Mouse (Mus musculus): ENCODE measurements at regions not wholly inside any gene's neighbourhood (a gene's known extent, or its start where the extent isn't known, plus 50 kb on each side); places are given as distances from the start of the nearest gene placed in this dataset.
"Not testable (repeated sequence)": the region's sequence is repeated elsewhere in the genome, so short reads cannot be mapped to it uniquely, and the experiment has no call there.

- TF ChIP-seq CTCF (IDR thresholded peaks at IDR 0.05; ENCODE audit: low read depth) = no peak
- H3K9me3 ChIP-seq (ENCODE audit: low read length) = no peaks in the 10 kb centered on the region
- H3K36me3 ChIP-seq (ENCODE audit: insufficient read depth) = no peaks in the 10 kb centered on the region
- peaks cover 3% of the 10 kb centered on the region for H3K27me3 ChIP-seq (ENCODE audit: insufficient read depth, low read length)
- no peak overlapping the region for H3K27ac ChIP-seq (ENCODE audit: low read depth, low read length)
- H3K4me1 ChIP-seq (ENCODE audit: insufficient read depth) = no peaks in the 10 kb centered on the region
- H3K9ac ChIP-seq = no peak overlapping the region
- DNase-seq = peak; percentile 11
- no peak for ATAC-seq
- H3K4me2 ChIP-seq (ENCODE audit: low read depth) = peak overlapping the region; percentile 46
- peak overlapping the region; percentile 24 for H3K4me3 ChIP-seq (ENCODE audit: low read depth, low read length)
- 29% methylated on average over 13 of the region's 13 CpGs for WGBS
Measured at GRCm38 (mm10) chr8:78064161-78064560, 148.9 kb upstream of the Ttc29 start.

- no peaks in the 10 kb centered on the region for H3K9me3 ChIP-seq (ENCODE audit: low read length)
- TF ChIP-seq CTCF (IDR thresholded peaks at IDR 0.05; ENCODE audit: low read depth) = no peak
- 39% methylated on average over 10 of the region's 10 CpGs for WGBS
- ATAC-seq = no peak
- H3K4me3 ChIP-seq (ENCODE audit: low read depth, low read length) = no peak overlapping the region
- no peaks in the 10 kb centered on the region for H3K4me1 ChIP-seq (ENCODE audit: insufficient read depth)
- no peaks in the 10 kb centered on the region for H3K36me3 ChIP-seq (ENCODE audit: insufficient read depth)
- no peak overlapping the region for H3K9ac ChIP-seq
- H3K27me3 ChIP-seq (ENCODE audit: insufficient read depth, low read length) = peaks cover 3% of the 10 kb centered on the region
- no peak overlapping the region for H3K27ac ChIP-seq (ENCODE audit: low read depth, low read length)
- no peak overlapping the region for H3K4me2 ChIP-seq (ENCODE audit: low read depth)
- no peak for DNase-seq
Measured at GRCm38 (mm10) chr8:78065890-78066493, 147.1 kb upstream of the Ttc29 start.

GRCm38 (mm10) chr8:78068087-78068910, 144.8 kb upstream of the Ttc29 start:
- no peak for TF ChIP-seq CTCF (IDR thresholded peaks at IDR 0.05; ENCODE audit: low read depth)
- H3K9ac ChIP-seq = no peak overlapping the region
- no peak overlapping the region for H3K4me3 ChIP-seq (ENCODE audit: low read depth, low read length)
- no peak for DNase-seq
- 18% methylated on average over 13 of the region's 13 CpGs for WGBS
- no peak overlapping the region for H3K4me2 ChIP-seq (ENCODE audit: low read depth)
- peaks cover 3% of the 10 kb centered on the region for H3K27me3 ChIP-seq (ENCODE audit: insufficient read depth, low read length)
- no peaks in the 10 kb centered on the region for H3K9me3 ChIP-seq (ENCODE audit: low read length)
- no peaks in the 10 kb centered on the region for H3K36me3 ChIP-seq (ENCODE audit: insufficient read depth)
- ATAC-seq = no peak
- H3K4me1 ChIP-seq (ENCODE audit: insufficient read depth) = no peaks in the 10 kb centered on the region
- no peak overlapping the region for H3K27ac ChIP-seq (ENCODE audit: low read depth, low read length)

- H3K27ac ChIP-seq (ENCODE audit: low read depth, low read length) = no peak overlapping the region
- no peaks in the 10 kb centered on the region for H3K9me3 ChIP-seq (ENCODE audit: low read length)
- ATAC-seq (no peak), DNase-seq (no peak)
- no peaks in the 10 kb centered on the region for H3K36me3 ChIP-seq (ENCODE audit: insufficient read depth)
- no peaks in the 10 kb centered on the region for H3K4me1 ChIP-seq (ENCODE audit: insufficient read depth)
- H3K4me3 ChIP-seq (ENCODE audit: low read depth, low read length) = no peak overlapping the region
- no peaks in the 10 kb centered on the region for H3K27me3 ChIP-seq (ENCODE audit: insufficient read depth, low read length)
- WGBS = 92% methylated on average over 7 of the region's 7 CpGs
- no peak for TF ChIP-seq CTCF (IDR thresholded peaks at IDR 0.05; ENCODE audit: low read depth)
- H3K9ac ChIP-seq = no peak overlapping the region
- H3K4me2 ChIP-seq (ENCODE audit: low read depth) = no peak overlapping the region
Measured at GRCm38 (mm10) chr8:78073821-78074220, 139.3 kb upstream of the Ttc29 start.

- Histone ChIP-seq H3K4me2 (ENCODE audit: low read depth) (no peak overlapping the region), H3K27me3 (ENCODE audit: insufficient read depth, low read length) (no peaks in the 10 kb centered on the region), H3K9ac (no peak overlapping the region), H3K4me3 (ENCODE audit: low read depth, low read length) (no peak overlapping the region), H3K9me3 (ENCODE audit: low read length) (no peaks in the 10 kb centered on the region), H3K27ac (ENCODE audit: low read depth, low read length) (no peak overlapping the region), H3K4me1 (ENCODE audit: insufficient read depth) (no peaks in the 10 kb centered on the region), H3K36me3 (ENCODE audit: insufficient read depth) (no peaks in the 10 kb centered on the region)
- ATAC-seq = no peak
- no peak for TF ChIP-seq CTCF (IDR thresholded peaks at IDR 0.05; ENCODE audit: low read depth)
- DNase-seq = no peak
- 30% methylated on average over 4 of the region's 4 CpGs for WGBS
Measured at GRCm38 (mm10) chr8:78077122-78077521, 136.0 kb upstream of the Ttc29 start.

GRCm38 (mm10) chr8:78081395-78081794, 131.7 kb upstream of the Ttc29 start:
- ATAC-seq; H3K27ac ChIP-seq (ENCODE audit: low read depth, low read length); H3K9me3 ChIP-seq (ENCODE audit: low read length); H3K27me3 ChIP-seq (ENCODE audit: insufficient read depth, low read length); H3K9ac ChIP-seq; H3K4me2 ChIP-seq (ENCODE audit: low read depth); DNase-seq; H3K4me1 ChIP-seq (ENCODE audit: insufficient read depth); H3K36me3 ChIP-seq (ENCODE audit: insufficient read depth); H3K4me3 ChIP-seq (ENCODE audit: low read depth, low read length): not testable (repeated sequence)
- 46% methylated on average over 7 of the region's 7 CpGs for WGBS

- 81% methylated on average over 2 of the region's 2 CpGs for WGBS
- Histone ChIP-seq H3K4me1 (ENCODE audit: insufficient read depth) (no peaks in the 10 kb centered on the region), H3K9ac (no peak overlapping the region), H3K36me3 (ENCODE audit: insufficient read depth) (no peaks in the 10 kb centered on the region), H3K27ac (ENCODE audit: low read depth, low read length) (no peak overlapping the region), H3K9me3 (ENCODE audit: low read length) (no peaks in the 10 kb centered on the region), H3K4me3 (ENCODE audit: low read depth, low read length) (no peak overlapping the region), H3K27me3 (ENCODE audit: insufficient read depth, low read length) (no peaks in the 10 kb centered on the region), H3K4me2 (ENCODE audit: low read depth) (no peak overlapping the region)
- TF ChIP-seq CTCF (IDR thresholded peaks at IDR 0.05; ENCODE audit: low read depth) = no peak
- ATAC-seq = no peak
- no peak for DNase-seq
Measured at GRCm38 (mm10) chr8:78083012-78083411, 130.1 kb upstream of the Ttc29 start.
